Mouse (Mus musculus) activated CD4-positive, CD25-positive, alpha-beta regulatory T cell (primary cell): ENCODE results near the gene Gale. TPM values are rescaled to one million over a fixed set of nuclear protein-coding genes. Genes with fewer than 3 reads are reported as not detected.

ENCODE experiments used
- polyA plus RNA-seq, 2 experiments: library from polyadenylated mRNA; unstranded; fragments of 100-300 nt; shearing (Covaris generic); gene quantifications; one replicate each; pipeline ENCODE4 v1.2.1; 2017

Gene Gale
- polyA plus RNA-seq: 10 to 100 TPM; 15.4 to 35.5 TPM

GRCm38 (mm10) chr4:135963457-135964193 lies at the start of gene Gale:
Gene Gale (plus strand): TSS chr4:135963727.

DNA sequence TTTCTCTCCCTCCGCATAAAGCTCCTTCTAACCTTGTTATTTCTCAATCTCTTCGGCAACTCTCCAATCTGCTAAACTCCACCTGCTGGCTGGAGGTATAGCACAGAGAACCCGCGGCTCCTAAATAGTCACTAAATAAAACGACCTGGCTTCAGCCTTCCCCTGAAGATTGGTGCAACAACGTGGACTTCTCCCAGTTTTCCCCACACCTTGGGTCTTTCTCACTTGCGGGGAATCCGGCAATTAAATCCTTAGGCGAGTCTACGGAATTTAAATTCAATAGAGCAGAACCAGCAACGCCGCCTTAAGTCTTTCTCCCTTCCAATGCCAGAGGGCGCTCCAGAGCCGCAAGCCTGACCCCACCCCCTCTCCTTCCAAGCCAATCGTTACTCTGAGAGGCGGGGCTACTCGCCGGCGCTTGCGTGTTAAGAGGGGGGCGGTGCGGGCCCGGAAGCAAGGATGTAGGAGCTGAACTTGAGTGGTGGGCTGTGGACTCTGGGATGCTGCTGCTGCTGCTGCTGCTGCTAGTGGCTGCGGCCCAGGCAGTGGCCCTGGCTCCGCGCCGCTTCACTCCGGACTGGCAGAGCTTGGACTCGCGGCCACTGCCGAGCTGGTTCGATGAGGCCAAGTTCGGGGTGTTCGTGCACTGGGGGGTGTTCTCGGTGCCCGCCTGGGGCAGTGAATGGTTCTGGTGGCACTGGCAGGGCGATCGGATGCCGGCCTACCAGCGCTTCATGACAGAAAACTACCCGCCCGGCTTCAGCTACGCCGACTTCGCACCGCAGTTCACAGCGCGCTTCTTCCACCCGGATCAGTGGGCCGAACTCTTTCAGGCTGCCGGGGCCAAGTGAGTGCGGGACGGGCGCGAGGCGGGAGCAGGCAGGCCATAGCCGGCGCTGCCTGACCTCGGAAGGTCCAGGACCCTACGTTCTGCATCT lies 43.0 kb upstream of the Gale start, which contains the start of gene Fuca1:
Fuca1 (plus strand) TSS at position 432 of the 938 bp plus-strand sequence.

DNA sequence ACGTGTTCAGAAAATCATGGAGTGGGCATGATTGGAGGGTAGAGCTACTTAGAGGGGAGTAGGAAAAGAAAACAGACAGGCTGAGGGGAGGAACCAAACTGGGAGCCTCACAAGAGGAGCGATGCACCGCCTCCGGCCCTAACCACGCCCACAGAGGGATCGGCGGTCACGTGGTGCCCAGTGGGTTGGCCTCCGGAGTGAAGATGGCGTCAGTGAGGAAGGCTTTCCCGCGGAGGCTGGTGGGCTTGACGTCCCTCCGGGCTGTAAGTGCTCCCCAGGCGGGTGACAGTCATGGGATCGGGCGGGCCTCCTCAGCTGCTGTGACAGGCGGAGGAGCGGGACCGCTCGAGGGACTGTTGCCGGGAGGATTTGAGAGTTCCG lies 17.3 kb upstream of the Gale start, which contains the start of gene Hmgcl:
Hmgcl (plus strand) TSS at position 171 of the 381 bp plus-strand sequence.

DNA sequence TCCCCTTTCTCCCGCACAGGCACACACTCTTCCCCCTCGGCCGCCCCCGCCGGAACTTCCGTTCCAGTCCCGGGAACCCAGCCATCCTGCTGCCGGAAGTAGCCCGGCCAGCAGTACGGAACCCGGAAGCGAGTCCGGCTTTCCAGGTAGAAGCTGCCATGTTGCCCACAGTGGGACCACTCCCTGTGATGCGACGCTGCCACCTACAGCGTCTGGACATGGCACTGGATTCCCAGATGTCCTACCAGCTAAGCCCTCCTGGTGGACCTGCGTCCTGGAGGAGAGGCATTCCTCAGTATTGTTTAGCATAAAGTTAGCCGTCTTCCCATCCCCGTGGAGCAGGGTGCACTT lies 9.0 kb downstream of the Gale start, which contains the start of gene Lypla2:
Lypla2 (minus strand) TSS at position 71 of the 351 bp plus-strand sequence.

GRCm38 (mm10) chr4:135986943-135987710 lies 23.6 kb downstream of the Gale start, which contains the start of gene Pithd1:
Gene Pithd1 (minus strand): TSS chr4:135987264.

Other genes starting within 250 kb of the Gale start
- not detected for gene Il22ra1, start 235.6 kb upstream of the Gale start, polyA plus RNA-seq
- gene Myom3, start 204.0 kb upstream of the Gale start, polyA plus RNA-seq: not detected
- gene Srsf10, start 108.0 kb upstream of the Gale start, polyA plus RNA-seq: 100 to 1,000 TPM; 126 to 150 TPM
- 100 to 1,000 TPM; 203 to 210 TPM for gene Pnrc2, start 89.9 kb upstream of the Gale start, polyA plus RNA-seq
- 10 to 100 TPM in 1 of 2 experiments, 1 to 10 TPM in 1; 8.5 to 11.3 TPM for gene Cnr2, start 68.3 kb upstream of the Gale start, polyA plus RNA-seq
- gene Fuca1, start 43.0 kb upstream of the Gale start, polyA plus RNA-seq: 100 to 1,000 TPM in 1 of 2 experiments, 10 to 100 TPM in 1; 89.7 to 112 TPM
- 10 to 100 TPM; 74.0 to 76.3 TPM for gene Hmgcl, start 17.3 kb upstream of the Gale start, polyA plus RNA-seq
- 100 to 1,000 TPM; 289 to 317 TPM for gene Lypla2, start 8.9 kb downstream of the Gale start, polyA plus RNA-seq
- gene Pithd1, start 23.5 kb downstream of the Gale start, polyA plus RNA-seq: 10 to 100 TPM; 72.6 to 84.9 TPM
- 10 to 100 TPM; 40.6 to 84.9 TPM for gene Eloa, start 58.0 kb downstream of the Gale start, polyA plus RNA-seq
- 100 to 1,000 TPM; 331 to 438 TPM for gene Rpl11, start 89.7 kb downstream of the Gale start, polyA plus RNA-seq
- 100 to 1,000 TPM; 162 to 182 TPM for gene Id3, start 179.8 kb downstream of the Gale start, polyA plus RNA-seq
- 10 to 100 TPM; 28.7 to 33.6 TPM for gene E2f2, start 208.7 kb downstream of the Gale start, polyA plus RNA-seq
- gene Asap3, start 242.6 kb downstream of the Gale start, polyA plus RNA-seq: under 1 TPM; 0.11 to 0.19 TPM